Mouse (Mus musculus) neural tube, embryonic 14.5 days (tissue): ENCODE measurements around the gene Fbxo17. TPM values are rescaled to one million over a fixed set of nuclear protein-coding genes. Genes with fewer than 3 reads are reported as not detected.

ENCODE experiments used
- ATAC-seq: fragments of 200-750 bp; cut with Nextera tagmentation; 2 replicates; pipeline ENCODE4 v1.8.0; 2017; ENCODE audit warnings: low read depth, mild to moderate bottlenecking, moderate TSS enrichment, moderate library complexity
- H3K27ac ChIP-seq: fragments of 300-500 bp; sonication (generic); 2 replicates; pipeline ENCODE4 v1.5.1; 2014; ENCODE audit warnings: low read depth, mild to moderate bottlenecking, control low read depth, low read length, moderate library complexity, mixed read lengths
- H3K27me3 ChIP-seq: fragments of 300-500 bp; sonication (generic); 2 replicates; pipeline ENCODE4 v1.6.1; 2014; ENCODE audit warnings: low read length; ENCODE audit not compliant: control insufficient read depth, insufficient read depth
- H3K36me3 ChIP-seq: fragments of 300-500 bp; sonication (generic); 2 replicates; pipeline ENCODE4 v1.6.1; 2014; ENCODE audit warnings: low read length, mixed read lengths; ENCODE audit not compliant: control insufficient read depth, insufficient read depth
- H3K4me1 ChIP-seq: fragments of 300-500 bp; sonication (generic); 2 replicates; pipeline ENCODE4 v1.6.1; 2014; ENCODE audit warnings: low read length; ENCODE audit not compliant: control insufficient read depth, insufficient read depth
- H3K4me2 ChIP-seq: fragments of 300-500 bp; sonication (generic); 2 replicates; pipeline ENCODE4 v1.6.1; 2014; ENCODE audit warnings: mild to moderate bottlenecking, low read depth, low read length, control low read depth
- H3K4me3 ChIP-seq: fragments of 300-500 bp; sonication (generic); 2 replicates; pipeline ENCODE4 v1.5.1; 2014; ENCODE audit warnings: low read depth, low read length, control low read depth, mixed read lengths
- H3K9ac ChIP-seq: fragments of 300-500 bp; sonication (generic); replicated peaks from 2 replicates; pipeline ENCODE4 v1.6.1; 2014; ENCODE audit warnings: low read depth, mild to moderate bottlenecking, control low read depth, low read length, mixed read lengths
- H3K9me3 ChIP-seq: fragments of 300-500 bp; sonication (generic); 2 replicates; pipeline ENCODE4 v1.6.1; 2016; ENCODE audit warnings: low read length; ENCODE audit not compliant: control insufficient read depth
- WGBS: fragments of 180-500 bp; shearing (Covaris S2); extraction: QIAGEN DNeasy Blood & Tissue Kit; methylation state at CpG from one replicate; pipeline ENCODE4 v1.1.7; 2014; 5-methylcytosine and 5-hydroxymethylcytosine counted together
- polyA plus RNA-seq: library from polyadenylated mRNA; unstranded; fragments of >200 nt; fragmentation: Nextera tagmentation; extraction: Ambion mirVana; gene quantifications from 2 replicates; pipeline ENCODE4 v1.2.1, GENCODE M21; 2014

Gene Fbxo17
- polyA plus RNA-seq, 1 experiment from 2014 or later, result 2.4 TPM

- no peaks in the 10 kb centered on the region for H3K36me3 ChIP-seq
- 97% methylated on average over 2 of the region's 2 CpGs for WGBS
- ATAC-seq, result no peak
These were observed 8.0 kb downstream of the Fbxo17 start for GRCm38 (mm10) chr7:28724613-28725012.

GRCm38 (mm10) chr7:28726600-28726999, 10.0 kb downstream of the Fbxo17 start:
- Histone ChIP-seq H3K27ac (no peak overlapping the region), H3K36me3 (no peaks in the 10 kb centered on the region), H3K9me3 (no peaks in the 10 kb centered on the region), H3K4me2 (no peak overlapping the region), H3K4me3 (no peak overlapping the region), H3K27me3 (no peaks in the 10 kb centered on the region), H3K9ac (no peak overlapping the region), H3K4me1 (no peaks in the 10 kb centered on the region)
- peak; percentile 81; the same call in 1 of the 2 replicates for ATAC-seq
- 7% methylated on average over 14 of the region's 14 CpGs for WGBS

More at GRCm38 (mm10) chr7:28724613-28725012, 8.0 kb downstream of the Fbxo17 start:
- no peak overlapping the region for H3K4me3 ChIP-seq
- H3K4me1 ChIP-seq, result no peaks in the 10 kb centered on the region
- no peaks in the 10 kb centered on the region for H3K27me3 ChIP-seq
- H3K4me2 ChIP-seq, result no peak overlapping the region
- no peak overlapping the region for H3K27ac ChIP-seq
- H3K9me3 ChIP-seq, result no peaks in the 10 kb centered on the region
- H3K9ac ChIP-seq, result no peak overlapping the region

DNA sequence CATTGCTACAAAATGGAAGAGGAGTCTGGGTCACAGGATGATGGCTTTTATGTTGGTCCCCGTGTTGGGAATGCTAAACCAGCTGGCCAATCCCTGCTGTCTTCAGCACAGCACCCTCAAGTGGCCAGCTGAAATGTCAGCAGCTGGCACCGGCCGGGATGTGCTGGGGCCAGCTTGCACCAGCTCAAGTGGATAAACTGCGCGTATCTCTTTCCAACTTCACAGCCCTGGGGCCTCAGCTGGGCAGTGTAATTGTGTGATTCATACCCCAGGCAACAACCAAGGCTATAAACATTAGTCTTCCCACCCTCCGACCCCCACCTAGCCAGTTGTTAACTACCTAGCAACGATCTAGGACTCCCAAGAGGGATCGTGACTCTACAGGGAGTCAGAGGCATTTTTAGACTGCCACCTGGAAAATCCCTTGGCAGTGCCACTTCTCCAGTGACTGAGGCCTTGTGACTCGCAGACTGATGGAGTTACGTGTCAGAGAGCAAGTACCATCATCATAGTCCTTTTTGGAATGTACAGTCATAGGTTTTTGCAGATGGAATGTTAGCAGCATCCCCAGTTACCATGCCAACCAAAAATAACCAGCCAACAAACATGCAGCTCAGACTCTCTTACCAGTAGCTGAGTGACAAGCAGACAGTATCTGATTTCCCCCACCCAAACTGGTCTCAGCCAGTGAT, 11.2 kb downstream of the Fbxo17 start:
- H3K9ac ChIP-seq, result no peak overlapping the region
- H3K36me3 ChIP-seq, result no peaks in the 10 kb centered on the region
- H3K4me3 ChIP-seq, result no peak overlapping the region
- H3K4me2 ChIP-seq, result no peak overlapping the region
- peaks cover 5% of the 10 kb centered on the region; the same call in 1 of the 2 replicates for H3K27me3 ChIP-seq
- H3K27ac ChIP-seq, result no peak overlapping the region
- H3K9me3 ChIP-seq, result no peaks in the 10 kb centered on the region
- H3K4me1 ChIP-seq, result peaks cover 5% of the 10 kb centered on the region; the same call in 1 of the 2 replicates
- WGBS, result 25% methylated on average over 10 of the region's 10 CpGs
- ATAC-seq, result peak; percentile 55

DNA sequence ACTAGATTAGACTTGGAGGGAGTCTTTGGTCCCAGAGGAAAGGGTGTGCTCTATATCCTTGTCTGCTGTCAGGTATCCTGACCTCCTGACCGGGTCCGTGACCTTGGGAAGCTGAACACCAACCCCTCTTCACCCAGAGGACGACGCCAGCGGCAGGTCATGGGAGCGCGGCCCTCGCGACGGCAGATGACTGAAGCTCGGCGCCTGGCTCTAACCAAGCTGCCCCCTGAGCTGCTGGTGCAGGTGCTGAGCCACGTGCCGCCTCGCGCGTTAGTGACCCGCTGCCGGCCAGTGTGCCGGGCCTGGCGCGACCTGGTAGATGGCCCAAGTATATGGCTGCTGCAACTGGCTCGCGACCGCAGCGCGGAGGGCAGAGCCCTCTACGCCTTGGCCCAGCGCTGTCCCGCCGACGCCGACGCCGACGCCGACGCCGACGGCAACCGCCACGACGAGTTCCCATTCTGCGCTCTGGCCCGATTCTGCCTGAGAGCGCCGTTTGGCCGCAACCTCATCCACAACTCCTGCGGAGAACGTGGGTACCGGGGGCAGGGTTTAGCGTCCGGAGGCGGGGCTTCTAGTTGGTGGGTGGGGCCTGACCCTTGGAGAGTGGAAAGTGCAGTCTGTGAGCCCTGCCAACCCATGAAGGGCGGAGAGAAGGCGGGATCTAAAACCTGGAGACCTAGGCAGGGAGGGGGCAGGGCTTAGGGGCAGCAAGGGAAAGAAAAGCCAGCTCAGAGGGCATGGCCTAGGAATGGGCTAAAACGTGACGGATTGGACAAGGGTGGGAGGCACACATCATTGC, 15.9 kb downstream of the Fbxo17 start:
- ATAC-seq, result peak; percentile 58; the same call in 1 of the 2 replicates
- H3K27me3 ChIP-seq, result peaks cover 5% of the 10 kb centered on the region; the same call in 1 of the 2 replicates
- H3K36me3 ChIP-seq, result no peaks in the 10 kb centered on the region
- peak overlapping the region; percentile 36 for H3K4me3 ChIP-seq
- no peak overlapping the region for H3K27ac ChIP-seq
- no peaks in the 10 kb centered on the region for H3K9me3 ChIP-seq
- H3K4me1 ChIP-seq, result peaks cover 5% of the 10 kb centered on the region; the same call in 1 of the 2 replicates
- peak overlapping the region; percentile 56 for H3K4me2 ChIP-seq
- H3K9ac ChIP-seq, result peak overlapping the region; percentile 41; the same call in 1 of the 2 replicates
- 3% methylated on average over 58 of the region's 58 CpGs for WGBS

- 8% methylated on average over 11 of the region's 11 CpGs for WGBS
- Histone ChIP-seq H3K9ac (no peak overlapping the region), H3K36me3 (no peaks in the 10 kb centered on the region), H3K27ac (no peak overlapping the region), H3K4me2 (peak overlapping the region; percentile 56), H3K9me3 (no peaks in the 10 kb centered on the region), H3K4me3 (peak overlapping the region; percentile 36; the same call in 1 of the 2 replicates), H3K27me3 (peaks cover 5% of the 10 kb centered on the region; the same call in 1 of the 2 replicates), H3K4me1 (peaks cover 5% of the 10 kb centered on the region; the same call in 1 of the 2 replicates)
- no peak for ATAC-seq
These were observed 16.6 kb downstream of the Fbxo17 start for GRCm38 (mm10) chr7:28733211-28733610.

DNA sequence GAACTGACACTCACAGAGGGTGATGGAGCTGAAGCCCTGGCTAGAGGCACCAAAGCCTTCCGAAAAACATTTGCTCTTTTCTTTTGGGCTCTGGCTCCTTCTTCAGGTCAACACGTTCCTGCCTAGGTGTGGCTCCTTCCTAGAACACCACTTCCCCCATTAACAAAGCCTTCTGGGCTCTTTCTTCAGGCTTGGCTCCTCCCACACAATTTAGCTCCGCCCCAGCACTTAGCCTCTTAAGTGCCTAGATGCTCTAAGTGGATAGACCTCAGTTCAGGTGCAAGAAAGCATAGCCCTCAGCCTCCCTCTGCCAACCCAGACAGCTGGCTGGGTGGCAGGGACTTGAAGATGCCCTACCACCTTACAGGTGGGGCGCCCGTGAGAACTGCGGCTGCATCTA, 19.1 kb downstream of the Fbxo17 start:
- H3K27ac ChIP-seq, result no peak overlapping the region
- no peak overlapping the region for H3K4me3 ChIP-seq
- ATAC-seq, result no peak
- no peak overlapping the region for H3K9ac ChIP-seq
- H3K9me3 ChIP-seq, result no peaks in the 10 kb centered on the region
- H3K36me3 ChIP-seq, result no peaks in the 10 kb centered on the region
- peaks cover 5% of the 10 kb centered on the region; the same call in 1 of the 2 replicates for H3K27me3 ChIP-seq
- no peak overlapping the region for H3K4me2 ChIP-seq
- H3K4me1 ChIP-seq, result peaks cover 7% of the 10 kb centered on the region; the same call in 1 of the 2 replicates
- WGBS, result 81% methylated on average over 6 of the region's 6 CpGs

GRCm38 (mm10) chr7:28739829-28740228, 23.2 kb downstream of the Fbxo17 start:
- H3K9me3 ChIP-seq, result no peaks in the 10 kb centered on the region
- no peak for ATAC-seq
- no peak overlapping the region for H3K9ac ChIP-seq
- no peak overlapping the region for H3K4me3 ChIP-seq
- H3K36me3 ChIP-seq, result no peaks in the 10 kb centered on the region
- H3K27me3 ChIP-seq, result no peaks in the 10 kb centered on the region
- WGBS, result 95% methylated on average over 21 of the region's 21 CpGs
- no peak overlapping the region for H3K27ac ChIP-seq
- no peak overlapping the region for H3K4me2 ChIP-seq
- H3K4me1 ChIP-seq, result 0 out of 2 replicates have a peak, but pooled peaks cover 10% of the 10 kb centered on the region

DNA sequence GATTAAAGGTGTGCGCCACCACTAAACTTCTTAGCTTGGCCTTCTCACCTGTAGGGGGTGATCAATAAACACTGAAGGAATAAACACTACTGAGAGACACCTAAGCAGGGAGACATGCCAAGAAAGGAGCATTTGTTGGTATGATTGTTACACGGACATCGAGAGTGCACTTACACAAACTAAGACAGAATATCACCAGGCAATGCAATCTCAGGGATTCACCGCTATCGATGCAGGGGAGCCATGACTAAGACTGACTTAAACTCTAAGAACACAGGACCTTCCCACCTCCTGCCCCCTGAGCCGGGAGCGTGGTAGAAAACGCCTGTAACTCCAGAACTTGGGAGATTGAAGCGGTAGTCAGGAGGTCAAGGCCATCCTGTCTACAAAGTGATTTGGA, 24.3 kb downstream of the Fbxo17 start:
- no peak for ATAC-seq

GRCm38 (mm10) chr7:28741368-28741708, 24.7 kb downstream of the Fbxo17 start:
- 1% methylated on average over 13 of the region's 13 CpGs for WGBS

More for the DNA sequence above, 24.3 kb downstream of the Fbxo17 start:
- Histone ChIP-seq H3K27ac (no peak overlapping the region), H3K4me1 (0 out of 2 replicates have a peak, but pooled peaks cover 10% of the 10 kb centered on the region), H3K9me3 (no peaks in the 10 kb centered on the region), H3K4me2 (peak overlapping the region; percentile 63), H3K4me3 (peak overlapping the region; percentile 53), H3K9ac (peak overlapping the region; percentile 58), H3K36me3 (no peaks in the 10 kb centered on the region), H3K27me3 (no peaks in the 10 kb centered on the region)
- WGBS, result 47% methylated on average over 9 of the region's 9 CpGs

More at GRCm38 (mm10) chr7:28741368-28741708, 24.7 kb downstream of the Fbxo17 start:
- Histone ChIP-seq H3K9ac (peak overlapping the region; percentile 58), H3K27ac (0 out of 2 replicates have a peak overlapping the region, but pooled peaks have one; percentile 52), H3K27me3 (no peaks in the 10 kb centered on the region), H3K9me3 (no peaks in the 10 kb centered on the region), H3K4me1 (0 out of 2 replicates have a peak, but pooled peaks cover 10% of the 10 kb centered on the region), H3K4me2 (peak overlapping the region; percentile 63), H3K36me3 (no peaks in the 10 kb centered on the region), H3K4me3 (peak overlapping the region; percentile 53)
- peak; percentile 26 for ATAC-seq
